ENCODE assay signal across 8 mouse cellular contexts in genomic region chr10:4333319-4333718, GRCm38 (mm10). TPM values are rescaled to one million over a fixed set of nuclear protein-coding genes. Genes with fewer than 3 reads are reported as not detected.
DNase-seq lines count a peak whose midpoint lies in the region; ATAC-seq and TF ChIP-seq lines count a peak whose summit lies in the region.

No protein-coding gene starts in this region.

- H3K4me2 ChIP-seq in embryonic facial prominence, embryonic 14.5 days (ENCODE audit: low read depth, low read length), result peak overlapping the region; percentile 76
- H3K4me2 ChIP-seq in heart, embryonic 13.5 days, result peak overlapping the region; percentile 81
- H3K4me2 ChIP-seq in kidney, embryonic 16.5 days (replicated peaks; ENCODE audit: low read depth, low read length), result peak overlapping the region; percentile 70
- peak overlapping the region; percentile 73 for H3K4me2 ChIP-seq in liver, postnatal 0 days (ENCODE audit: low read depth, low read length)
- peak overlapping the region; percentile 59 for H3K4me2 ChIP-seq in neural tube, embryonic 13.5 days

- no peak for TF ChIP-seq POLR2A in ES-Bruce4 (IDR thresholded peaks at IDR 0.05; ENCODE audit: insufficient read depth, low read length)

- H3K27me3 ChIP-seq in ES-Bruce4 (ENCODE audit: control insufficient read depth, insufficient read depth, low read length, poor library complexity, severe bottlenecking), result no peaks in the 10 kb centered on the region
- H3K27me3 ChIP-seq in embryonic facial prominence, embryonic 14.5 days (replicated peaks; ENCODE audit: control insufficient read depth, insufficient read depth, low read length), result no peaks in the 10 kb centered on the region
- H3K27me3 ChIP-seq in heart, embryonic 13.5 days (replicated peaks), result no peaks in the 10 kb centered on the region
- H3K27me3 ChIP-seq in kidney, embryonic 16.5 days (ENCODE audit: insufficient read depth, low read length), result no peaks in the 10 kb centered on the region
- no peaks in the 10 kb centered on the region for H3K27me3 ChIP-seq in liver, postnatal 0 days (ENCODE audit: insufficient read depth, low read length)
- H3K27me3 ChIP-seq in neural tube, embryonic 13.5 days, result no peaks in the 10 kb centered on the region

- WGBS in embryonic facial prominence, embryonic 14.5 days, result 12% methylated on average over 8 of the region's 8 CpGs
- WGBS in heart, embryonic 13.5 days, result 12% methylated on average over 8 of the region's 8 CpGs
- WGBS in kidney, embryonic 16.5 days, result 13% methylated on average over 8 of the region's 8 CpGs
- 12% methylated on average over 8 of the region's 8 CpGs for WGBS in liver, postnatal 0 days (ENCODE audit: insufficient replicate concordance)
- 7% methylated on average over 8 of the region's 8 CpGs for WGBS in neural tube, embryonic 13.5 days

- peak overlapping the region; percentile 98 for H3K27ac ChIP-seq in ES-Bruce4 (ENCODE audit: insufficient read depth, low read length)
- 0 out of 2 replicates have a peak overlapping the region, but pooled peaks have one; percentile 16 for H3K27ac ChIP-seq in embryonic facial prominence, embryonic 14.5 days (replicated peaks; ENCODE audit: low read depth, low read length)
- H3K27ac ChIP-seq in heart, embryonic 13.5 days (replicated peaks), result peak overlapping the region; percentile 69
- peak overlapping the region; percentile 44; the same call in 1 of the 2 replicates for H3K27ac ChIP-seq in kidney, embryonic 16.5 days (ENCODE audit: low read length)
- H3K27ac ChIP-seq in liver, postnatal 0 days (ENCODE audit: low read depth), result no peak overlapping the region
- peak overlapping the region; percentile 50 for H3K27ac ChIP-seq in neural tube, embryonic 13.5 days (replicated peaks)

- no peak for ATAC-seq in embryonic facial prominence, embryonic 14.5 days (ENCODE audit: low read depth)
- ATAC-seq in heart, embryonic 13.5 days (ENCODE audit: extremely low read depth, insufficient number of reproducible peaks, low FRiP score, low TSS enrichment), result no peak
- ATAC-seq in kidney, embryonic 16.5 days (ENCODE audit: low FRiP score, low TSS enrichment), result no peak
- ATAC-seq in liver, postnatal 0 days, result no peak
- peak; percentile 38; the same call in 1 of the 2 replicates for ATAC-seq in neural tube, embryonic 13.5 days (ENCODE audit: low read depth)

- peak overlapping the region; percentile 81 for H3K9ac ChIP-seq in ES-Bruce4 (ENCODE audit: low read depth, poor library complexity, severe bottlenecking)
- H3K9ac ChIP-seq in embryonic facial prominence, embryonic 14.5 days (ENCODE audit: low read depth, low read length), result no peak overlapping the region
- peak overlapping the region; percentile 80 for H3K9ac ChIP-seq in heart, embryonic 13.5 days
- peak overlapping the region; percentile 65; the same call in 1 of the 2 replicates for H3K9ac ChIP-seq in kidney, embryonic 16.5 days (replicated peaks; ENCODE audit: low read length)
- no peak overlapping the region for H3K9ac ChIP-seq in liver, postnatal 0 days (replicated peaks)
- H3K9ac ChIP-seq in neural tube, embryonic 13.5 days, result no peak overlapping the region

- H3K36me3 ChIP-seq in ES-Bruce4 (ENCODE audit: control insufficient read depth, insufficient read depth, low read length, poor library complexity, severe bottlenecking), result no peaks in the 10 kb centered on the region
- no peaks in the 10 kb centered on the region for H3K36me3 ChIP-seq in embryonic facial prominence, embryonic 14.5 days (ENCODE audit: control insufficient read depth, insufficient read depth, low read length)
- no peaks in the 10 kb centered on the region for H3K36me3 ChIP-seq in heart, embryonic 13.5 days
- no peaks in the 10 kb centered on the region for H3K36me3 ChIP-seq in kidney, embryonic 16.5 days (ENCODE audit: insufficient read depth, low read length)
- H3K36me3 ChIP-seq in liver, postnatal 0 days (replicated peaks; ENCODE audit: insufficient read depth, low read length), result no peaks in the 10 kb centered on the region
- no peaks in the 10 kb centered on the region for H3K36me3 ChIP-seq in neural tube, embryonic 13.5 days

- H3K4me3 ChIP-seq in ES-Bruce4 (ENCODE audit: low read depth, low read length), result no peak overlapping the region
- H3K4me3 ChIP-seq in embryonic facial prominence, embryonic 14.5 days (ENCODE audit: low read depth, low read length), result no peak overlapping the region
- H3K4me3 ChIP-seq in heart, embryonic 13.5 days, result peak overlapping the region; percentile 67
- H3K4me3 ChIP-seq in kidney, embryonic 16.5 days (ENCODE audit: low read length), result peak overlapping the region; percentile 58; the same call in 1 of the 2 replicates
- H3K4me3 ChIP-seq in liver, postnatal 0 days (ENCODE audit: low read depth, low read length), result peak overlapping the region; percentile 45; the same call in 1 of the 2 replicates
- H3K4me3 ChIP-seq in neural tube, embryonic 13.5 days, result no peak overlapping the region

- H3K9me3 ChIP-seq in ES-Bruce4 (replicated peaks; ENCODE audit: control insufficient read depth, insufficient read depth, low read length, poor library complexity, severe bottlenecking), result no peaks in the 10 kb centered on the region
- no peaks in the 10 kb centered on the region for H3K9me3 ChIP-seq in embryonic facial prominence, embryonic 14.5 days (ENCODE audit: control insufficient read depth, low read length)
- no peaks in the 10 kb centered on the region for H3K9me3 ChIP-seq in heart, embryonic 13.5 days
- H3K9me3 ChIP-seq in kidney, embryonic 16.5 days (ENCODE audit: low read length), result no peaks in the 10 kb centered on the region
- no peaks in the 10 kb centered on the region for H3K9me3 ChIP-seq in liver, postnatal 0 days (ENCODE audit: low read length)
- no peaks in the 10 kb centered on the region for H3K9me3 ChIP-seq in neural tube, embryonic 13.5 days

- TF ChIP-seq EP300 in ES-Bruce4 (IDR thresholded peaks at IDR 0.05; ENCODE audit: insufficient read depth, low read depth, low read length), result peak; percentile 96
- no peak for TF ChIP-seq EP300 in liver, postnatal 0 days (IDR thresholded peaks at IDR 0.05; ENCODE audit: low read depth)

- peak; percentile 75 for TF ChIP-seq CTCF in ES-Bruce4 (IDR thresholded peaks at IDR 0.05; ENCODE audit: low read depth, low read length)
- peak; percentile 82 for TF ChIP-seq CTCF in liver, postnatal 0 days (IDR thresholded peaks at IDR 0.05; ENCODE audit: low read depth)

- DNase-seq in adrenal gland, postnatal 36 days, result peak; percentile 55 to 66
- peak; percentile 70 for DNase-seq in embryonic facial prominence, embryonic 14.5 days (ENCODE audit: low spot score)
- peak; percentile 49 for DNase-seq in liver, postnatal 0 days
- DNase-seq in T-cell, adult 2 months (ENCODE audit: low spot score), result no peak

- peaks cover 8% of the 10 kb centered on the region for H3K4me1 ChIP-seq in ES-Bruce4 (ENCODE audit: control insufficient read depth, insufficient read depth, low read length)
- H3K4me1 ChIP-seq in embryonic facial prominence, embryonic 14.5 days (ENCODE audit: control insufficient read depth, insufficient read depth, low read length), result peaks cover 13% of the 10 kb centered on the region; the same call in 1 of the 2 replicates
- H3K4me1 ChIP-seq in heart, embryonic 13.5 days, result peaks cover 51% of the 10 kb centered on the region
- peaks cover 23% of the 10 kb centered on the region for H3K4me1 ChIP-seq in kidney, embryonic 16.5 days (ENCODE audit: insufficient read depth, low read length)
- H3K4me1 ChIP-seq in liver, postnatal 0 days (ENCODE audit: insufficient read depth), result 0 out of 2 replicates have a peak, but pooled peaks cover 3% of the 10 kb centered on the region
- peaks cover 29% of the 10 kb centered on the region for H3K4me1 ChIP-seq in neural tube, embryonic 13.5 days (replicated peaks)

RNA-seq across cellular contexts. Expression of gene Zbtb2, which starts 54.6 kb away (rescaled TPM):
- polyA plus RNA-seq in ES-Bruce4 (2011; ENCODE audit: insufficient read depth, insufficient read length, low read depth, missing spikeins), result 11.0 and 13.1 TPM in 2 replicates
- total RNA-seq in adrenal gland, postnatal 36 days (2021), result 10 to 100 TPM; 11.8 to 12.1 TPM
- 13.7 and 14.4 TPM in 2 replicates for polyA plus RNA-seq in embryonic facial prominence, embryonic 14.5 days (2014; fragmentation: Nextera tagmentation; extraction: Ambion mirVana)
- polyA plus RNA-seq in heart, embryonic 13.5 days (2015; fragmentation: Nextera tagmentation; extraction: Ambion mirVana), result 10.2 and 10.5 TPM in 2 replicates
- 17.9 and 19.0 TPM in 2 replicates for polyA plus RNA-seq in kidney, embryonic 16.5 days (2015; fragmentation: Nextera tagmentation; extraction: Ambion mirVana)
- 3.1 TPM in 2 replicates for polyA plus RNA-seq in liver, postnatal 0 days (2015; fragmentation: Nextera tagmentation; extraction: Ambion mirVana)
- 16.9 and 17.2 TPM in 2 replicates for polyA plus RNA-seq in neural tube, embryonic 13.5 days (2015; fragmentation: Nextera tagmentation; extraction: Ambion mirVana)

Comparison
In these comparisons a context has a peak if more than half of its experiments do, and no peak if none do; other contexts are left out.
1. H3K4me3 ChIP-seq: peak in heart, embryonic 13.5 days (single experiment), kidney, embryonic 16.5 days (single experiment) and liver, postnatal 0 days (single experiment); none in ES-Bruce4 (single experiment), embryonic facial prominence, embryonic 14.5 days (single experiment) and neural tube, embryonic 13.5 days (single experiment).
2. H3K9ac ChIP-seq: peak in ES-Bruce4 (single experiment), heart, embryonic 13.5 days (single experiment) and kidney, embryonic 16.5 days (single experiment); none in embryonic facial prominence, embryonic 14.5 days (single experiment), liver, postnatal 0 days (single experiment) and neural tube, embryonic 13.5 days (single experiment).
3. Peak in every context shown above with its lines, with median percentiles within 50 percentile points of each other: H3K4me2 ChIP-seq.